In the genomic region with DNA sequence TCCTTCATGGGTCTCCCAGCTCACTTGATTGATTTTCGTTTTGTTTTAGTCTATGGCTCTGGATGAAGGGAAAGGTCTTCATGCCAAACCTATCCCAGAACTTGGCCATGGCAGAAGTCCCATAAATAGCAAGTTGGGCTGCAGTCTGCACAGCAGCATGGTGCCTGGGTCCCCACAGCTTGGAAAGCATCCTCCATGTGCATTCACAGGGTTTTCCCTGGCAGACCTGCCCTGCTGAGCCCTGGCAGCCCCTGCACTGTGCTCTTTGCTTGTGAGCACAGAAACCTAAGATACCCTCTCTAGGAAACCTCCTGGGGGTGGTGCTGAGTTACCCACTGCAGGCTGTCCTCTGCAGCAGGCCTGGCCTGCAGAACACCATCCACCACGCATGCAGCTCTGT, we compare ENCODE assay signal across 25 mouse cellular contexts. TPM values are rescaled to one million over a fixed set of nuclear protein-coding genes. Genes with fewer than 3 reads are reported as not detected.
DNase-seq lines count a peak whose midpoint lies in the region; ATAC-seq and TF ChIP-seq lines count a peak whose summit lies in the region.
"Had no signal": no experiment of that assay in that cellular context is flagged by ENCODE, and none has a peak within 500 bp of the region (broad histone marks: within the 10 kb centered on the region; RNA-seq: fewer than 3 reads in every experiment).

No protein-coding gene starts in this region.

- TF ChIP-seq CTCF in cerebellum, adult 2 months (IDR thresholded peaks at IDR 0.05; ENCODE audit: borderline replicate concordance, insufficient read depth, low read depth, low read length), result no peak
- no peak for TF ChIP-seq CTCF in forebrain, postnatal 0 days (IDR thresholded peaks at IDR 0.05; ENCODE audit: low read depth)
- no peak for TF ChIP-seq CTCF in midbrain, postnatal 0 days (IDR thresholded peaks at IDR 0.05)

- no peak for TF ChIP-seq POLR2A in cerebellum, adult 2 months (IDR thresholded peaks at IDR 0.05; ENCODE audit: borderline replicate concordance, insufficient read depth, low read length)

- ATAC-seq in forebrain, postnatal 0 days, result peak; percentile 48; the same call in 1 of the 2 replicates
- no peak for ATAC-seq in forebrain, embryonic 14.5 days
- ATAC-seq in midbrain, postnatal 0 days (ENCODE audit: low FRiP score), result no peak
- ATAC-seq in midbrain, embryonic 15.5 days (replicated peaks), result no peak
- ATAC-seq: CD4-positive, CD25-positive, alpha-beta regulatory T cell, adult 4 months; forebrain, embryonic 13.5 days; inflammation-experienced regulatory T-cells, adult 6 months; intestine, postnatal 0 days had no signal

- no peaks in the 10 kb centered on the region for H3K27me3 ChIP-seq in cerebellum, adult 2 months (ENCODE audit: control insufficient read depth, insufficient read depth, low read length)
- no peaks in the 10 kb centered on the region for H3K27me3 ChIP-seq in forebrain, postnatal 0 days (ENCODE audit: insufficient read depth, low read length)
- no peaks in the 10 kb centered on the region for H3K27me3 ChIP-seq in forebrain, embryonic 14.5 days (replicated peaks; ENCODE audit: control insufficient read depth, insufficient read depth, low read length)
- H3K27me3 ChIP-seq in midbrain, postnatal 0 days (ENCODE audit: insufficient read depth, low read length), result no peaks in the 10 kb centered on the region
- no peaks in the 10 kb centered on the region for H3K27me3 ChIP-seq in midbrain, embryonic 15.5 days (replicated peaks)
- H3K27me3 ChIP-seq: heart, embryonic 15.5 days; hindbrain, embryonic 15.5 days had no signal

- H3K4me2 ChIP-seq in forebrain, postnatal 0 days (ENCODE audit: low read depth), result no peak overlapping the region
- H3K4me2 ChIP-seq in forebrain, embryonic 14.5 days (ENCODE audit: low read length), result no peak overlapping the region
- H3K4me2 ChIP-seq in midbrain, postnatal 0 days (ENCODE audit: low read depth, low read length, poor library complexity, severe bottlenecking), result no peak overlapping the region
- H3K4me2 ChIP-seq in midbrain, embryonic 15.5 days, result no peak overlapping the region
- H3K4me2 ChIP-seq: forebrain, embryonic 13.5 days; heart, embryonic 11.5 days; heart, embryonic 15.5 days; hindbrain, embryonic 15.5 days had no signal

- no peaks in the 10 kb centered on the region for H3K36me3 ChIP-seq in forebrain, postnatal 0 days (ENCODE audit: insufficient read depth)
- H3K36me3 ChIP-seq in forebrain, embryonic 14.5 days (ENCODE audit: control insufficient read depth, insufficient read depth, low read length), result no peaks in the 10 kb centered on the region
- H3K36me3 ChIP-seq in midbrain, postnatal 0 days (ENCODE audit: insufficient read depth, low read length), result no peaks in the 10 kb centered on the region
- no peaks in the 10 kb centered on the region for H3K36me3 ChIP-seq in midbrain, embryonic 15.5 days (replicated peaks)
- H3K36me3 ChIP-seq: G1E; heart, embryonic 15.5 days; hindbrain, embryonic 10.5 days; hindbrain, embryonic 15.5 days had no signal

- H3K9me3 ChIP-seq in forebrain, postnatal 0 days (ENCODE audit: low read length), result no peaks in the 10 kb centered on the region
- H3K9me3 ChIP-seq in forebrain, embryonic 14.5 days (replicated peaks; ENCODE audit: control insufficient read depth, low read length), result no peaks in the 10 kb centered on the region
- H3K9me3 ChIP-seq in midbrain, postnatal 0 days (ENCODE audit: low read length), result no peaks in the 10 kb centered on the region
- no peaks in the 10 kb centered on the region for H3K9me3 ChIP-seq in midbrain, embryonic 15.5 days
- H3K9me3 ChIP-seq: forebrain, embryonic 13.5 days; G1E; heart, embryonic 15.5 days; hindbrain, embryonic 10.5 days; hindbrain, embryonic 15.5 days had no signal

- peak; percentile 23 to 53 for DNase-seq in cerebellum, adult 2 months
- no peak for DNase-seq in cerebellum, adult 11 months
- peak; percentile 34 for DNase-seq in cerebellum, postnatal 36 days
- no peak for DNase-seq in cerebellum, adult 18-20 months
- peak; percentile 17 for DNase-seq in forebrain, postnatal 0 days
- DNase-seq in forebrain, embryonic 14.5 days (ENCODE audit: low spot score), result no peak
- peak; percentile 48 for DNase-seq in midbrain, postnatal 0 days (ENCODE audit: low spot score)
- DNase-seq: adrenal gland, adult 8-10 months; adrenal gland, postnatal 36 days; B cell, adult 2 months; cerebellum, adult 9-10 months; gastrocnemius, postnatal 14 days; heart, adult 2 months; heart, postnatal 14 days; kidney, adult 9 months had no signal

- no peak overlapping the region for H3K9ac ChIP-seq in forebrain, postnatal 0 days
- no peak overlapping the region for H3K9ac ChIP-seq in forebrain, embryonic 14.5 days (ENCODE audit: low read length)
- no peak overlapping the region for H3K9ac ChIP-seq in midbrain, postnatal 0 days (replicated peaks; ENCODE audit: low read length, poor library complexity, severe bottlenecking)
- no peak overlapping the region for H3K9ac ChIP-seq in midbrain, embryonic 15.5 days
- H3K9ac ChIP-seq: forebrain, embryonic 13.5 days; heart, embryonic 15.5 days; hindbrain, embryonic 15.5 days had no signal

- peaks cover 12% of the 10 kb centered on the region for H3K4me1 ChIP-seq in cerebellum, adult 2 months (ENCODE audit: control insufficient read depth, insufficient read depth, low read length)
- no peaks in the 10 kb centered on the region; the same call in 1 of the 2 replicates for H3K4me1 ChIP-seq in forebrain, postnatal 0 days (ENCODE audit: insufficient read depth)
- peaks cover 4% of the 10 kb centered on the region; the same call in 1 of the 2 replicates for H3K4me1 ChIP-seq in forebrain, embryonic 14.5 days (ENCODE audit: control insufficient read depth, insufficient read depth, low read length)
- H3K4me1 ChIP-seq in midbrain, postnatal 0 days (ENCODE audit: insufficient read depth, low read length), result no peaks in the 10 kb centered on the region
- H3K4me1 ChIP-seq in midbrain, embryonic 15.5 days, result no peaks in the 10 kb centered on the region

- no peak overlapping the region for H3K4me3 ChIP-seq in cerebellum, adult 2 months (replicated peaks; ENCODE audit: insufficient read depth, low read depth, low read length)
- H3K4me3 ChIP-seq in forebrain, postnatal 0 days (ENCODE audit: low read depth, low read length), result no peak overlapping the region
- no peak overlapping the region for H3K4me3 ChIP-seq in forebrain, embryonic 14.5 days (ENCODE audit: low read depth, low read length)
- H3K4me3 ChIP-seq in midbrain, postnatal 0 days (ENCODE audit: low read depth, low read length), result no peak overlapping the region
- no peak overlapping the region for H3K4me3 ChIP-seq in midbrain, embryonic 15.5 days
- H3K4me3 ChIP-seq: forebrain, embryonic 13.5 days; heart, adult 2 months; heart, embryonic 15.5 days; hindbrain, embryonic 10.5 days; hindbrain, embryonic 15.5 days had no signal

- no peak overlapping the region for H3K27ac ChIP-seq in cerebellum, adult 2 months (ENCODE audit: insufficient read depth, low read length)
- H3K27ac ChIP-seq in forebrain, postnatal 0 days (ENCODE audit: low read depth, low read length), result no peak overlapping the region
- no peak overlapping the region for H3K27ac ChIP-seq in forebrain, embryonic 14.5 days (ENCODE audit: low read depth, low read length)
- no peak overlapping the region for H3K27ac ChIP-seq in midbrain, postnatal 0 days (ENCODE audit: low read depth, low read length)
- no peak overlapping the region for H3K27ac ChIP-seq in midbrain, embryonic 15.5 days
- H3K27ac ChIP-seq: forebrain, embryonic 13.5 days; heart, adult 2 months; heart, embryonic 15.5 days; hindbrain, embryonic 10.5 days; hindbrain, embryonic 15.5 days had no signal

- 27% methylated on average over 2 of the region's 2 CpGs for WGBS in cerebellum, adult 2 months
- WGBS in forebrain, postnatal 0 days, result 63% methylated on average over 2 of the region's 2 CpGs
- WGBS in forebrain, embryonic 14.5 days, result 76% methylated on average over 2 of the region's 2 CpGs
- WGBS in midbrain, postnatal 0 days, result 70% methylated on average over 2 of the region's 2 CpGs
- WGBS in midbrain, embryonic 15.5 days, result 77% methylated on average over 2 of the region's 2 CpGs

RNA-seq across cellular contexts. Expression of gene Fgd5, which starts 32.2 kb away (rescaled TPM):
- polyA plus RNA-seq in cerebellum, adult 2 months (2012; rRNA removed), result 4.5 and 4.9 TPM in 2 replicates
- total RNA-seq in forebrain, postnatal 0 days (2014; rRNA removed), result 9.3 and 13.0 TPM in 2 replicates
- polyA plus RNA-seq in forebrain, postnatal 0 days (2015; fragmentation: Nextera tagmentation; extraction: Ambion mirVana), result 4.0 and 6.7 TPM in 2 replicates
- polyA plus RNA-seq in forebrain, embryonic 14.5 days (2014; fragmentation: Nextera tagmentation; extraction: Ambion mirVana), result 5.6 and 6.3 TPM in 2 replicates
- total RNA-seq in midbrain, postnatal 0 days (2014; rRNA removed), result 13.8 TPM in 2 replicates
- 7.9 and 8.1 TPM in 2 replicates for polyA plus RNA-seq in midbrain, postnatal 0 days (2015; fragmentation: Nextera tagmentation; extraction: Ambion mirVana)
- polyA plus RNA-seq in midbrain, embryonic 15.5 days (2015; fragmentation: Nextera tagmentation; extraction: Ambion mirVana), result 10.2 and 10.4 TPM in 2 replicates
- polyA plus RNA-seq: inflammation-experienced regulatory T-cells, adult 6 months had no signal

Comparison
In these comparisons a context has a peak if more than half of its experiments do, and no peak if none do; other contexts are left out.
1. DNase-seq: peak in cerebellum, adult 2 months (2 of 2), cerebellum, postnatal 36 days (2 of 2), forebrain, postnatal 0 days (single experiment) and midbrain, postnatal 0 days (single experiment); none in cerebellum, adult 11 months (single experiment), cerebellum, adult 18-20 months (0 of 2) and forebrain, embryonic 14.5 days (single experiment).